Mouse (Mus musculus) olfactory bulb, adult 2 months (tissue): ENCODE measurements around the gene Usp8.

Source experiments
- CTCF ChIP-seq: fragments of 200-500 bp; IDR thresholded peaks from 2 replicates; pipeline ENCODE4 v1.5.1; 2012; ENCODE audit warnings: low read depth, mild to moderate bottlenecking, low read length, moderate library complexity; ENCODE audit not compliant: insufficient read depth
- POLR2A ChIP-seq: fragments of 200-500 bp; IDR thresholded peaks from 2 replicates; pipeline ENCODE4 v1.6.1; 2012; ENCODE audit warnings: mild to moderate bottlenecking, low read depth, low read length, moderate library complexity; ENCODE audit not compliant: insufficient read depth

GRCm38 (mm10) chr2:126792611-126793010 is 85.5 kb downstream of the Usp8 start:
- TF ChIP-seq CTCF (no peak), POLR2A (no peak)
